Mouse (Mus musculus): ENCODE measurements around the gene Meis1. TPM values are rescaled to one million over a fixed set of nuclear protein-coding genes. Genes with fewer than 3 reads are reported as not detected.

Meis1 gene
- polyA plus RNA-seq, 1 experiment from 2014 or later = 36.1 TPM

DNA sequence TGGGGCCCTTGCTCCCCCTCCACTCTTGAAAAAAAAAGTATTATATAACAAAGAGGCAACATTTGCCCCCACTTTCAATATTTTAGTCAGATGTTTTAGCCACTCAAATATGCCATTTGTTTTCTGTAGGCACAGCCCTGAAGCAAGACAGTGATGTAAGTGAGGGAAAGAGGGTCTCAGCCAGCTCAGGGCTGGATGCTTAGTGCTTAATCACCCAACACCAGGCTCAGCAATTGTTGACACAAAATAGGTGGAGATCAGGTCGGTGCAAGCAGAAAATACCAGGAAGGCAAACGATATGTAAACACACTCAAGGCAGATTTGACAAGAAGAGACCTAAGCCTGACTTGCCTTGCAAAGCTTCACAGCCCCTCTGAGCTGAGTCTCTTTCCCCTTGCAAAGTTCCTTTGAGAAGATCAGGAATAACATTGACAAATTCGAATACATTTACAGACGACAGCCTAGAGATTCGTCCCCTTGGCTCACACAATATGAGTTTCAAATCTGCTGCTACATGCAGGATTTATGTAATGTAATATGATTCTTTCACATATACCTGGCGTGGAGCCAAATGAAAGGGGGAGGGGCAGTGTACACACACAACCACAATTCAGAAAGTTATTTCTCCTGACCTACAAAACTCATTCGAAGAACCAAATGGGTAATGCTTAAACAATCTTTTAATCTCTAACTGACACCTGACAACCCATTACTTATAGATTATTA is 120.7 kb downstream of the Meis1 start:
- Histone ChIP-seq H3K27ac (no peak overlapping the region), H3K4me1 (peaks cover 11% of the 10 kb centered on the region), H3K36me3 (replicated peaks) (no peaks in the 10 kb centered on the region), H3K27me3 (ENCODE audit: poor library complexity, severe bottlenecking) (peaks cover 6% of the 10 kb centered on the region; the same call in 1 of the 2 replicates), H3K4me3 (no peak overlapping the region), H3K9me3 (no peaks in the 10 kb centered on the region)
- no peak for DNase-seq (ENCODE audit: extremely low spot score, low spot score)
- 69% methylated on average over 7 of the region's 7 CpGs for WGBS

- Histone ChIP-seq H3K27me3 (ENCODE audit: poor library complexity, severe bottlenecking) (peaks cover 6% of the 10 kb centered on the region; the same call in 1 of the 2 replicates), H3K9me3 (no peaks in the 10 kb centered on the region), H3K4me1 (peaks cover 11% of the 10 kb centered on the region), H3K27ac (no peak overlapping the region), H3K4me3 (no peak overlapping the region), H3K36me3 (replicated peaks) (no peaks in the 10 kb centered on the region)
- WGBS = 78% methylated on average over 2 of the region's 2 CpGs
- no peak for DNase-seq (ENCODE audit: extremely low spot score, low spot score)
These were observed 121.5 kb downstream of the Meis1 start for GRCm38 (mm10) chr11:18897250-18897649.

GRCm38 (mm10) chr11:18892470-18892869 is 126.3 kb downstream of the Meis1 start:
- peaks cover 7% of the 10 kb centered on the region; the same call in 1 of the 2 replicates for H3K4me1 ChIP-seq
- 73% methylated on average over 2 of the region's 2 CpGs for WGBS
- no peak overlapping the region for H3K4me3 ChIP-seq
- DNase-seq (ENCODE audit: extremely low spot score, low spot score) = no peak
- no peaks in the 10 kb centered on the region for H3K36me3 ChIP-seq (replicated peaks)
- H3K9me3 ChIP-seq = no peaks in the 10 kb centered on the region
- peaks cover 28% of the 10 kb centered on the region for H3K27me3 ChIP-seq (ENCODE audit: poor library complexity, severe bottlenecking)
- H3K27ac ChIP-seq = no peak overlapping the region

- Histone ChIP-seq H3K4me1 (peaks cover 36% of the 10 kb centered on the region), H3K27me3 (ENCODE audit: poor library complexity, severe bottlenecking) (peaks cover 51% of the 10 kb centered on the region)
These were observed 129.6 kb downstream of the Meis1 start for GRCm38 (mm10) chr11:18889139-18889538.

GRCm38 (mm10) chr11:18888651-18889050 is 130.1 kb downstream of the Meis1 start:
- no peak for DNase-seq (ENCODE audit: extremely low spot score, low spot score)
- Histone ChIP-seq H3K27ac (no peak overlapping the region), H3K9me3 (no peaks in the 10 kb centered on the region), H3K4me3 (no peak overlapping the region), H3K36me3 (replicated peaks) (no peaks in the 10 kb centered on the region), H3K27me3 (ENCODE audit: poor library complexity, severe bottlenecking) (peaks cover 56% of the 10 kb centered on the region), H3K4me1 (peaks cover 41% of the 10 kb centered on the region)
- 84% methylated on average over 1 of the region's 1 CpGs for WGBS

More at GRCm38 (mm10) chr11:18889139-18889538, 129.6 kb downstream of the Meis1 start:
- no peaks in the 10 kb centered on the region for H3K9me3 ChIP-seq
- DNase-seq (ENCODE audit: extremely low spot score, low spot score) = no peak
- no peak overlapping the region for H3K4me3 ChIP-seq
- no peak overlapping the region for H3K27ac ChIP-seq
- no peaks in the 10 kb centered on the region for H3K36me3 ChIP-seq (replicated peaks)
- WGBS = 13% methylated on average over 5 of the region's 5 CpGs

DNA sequence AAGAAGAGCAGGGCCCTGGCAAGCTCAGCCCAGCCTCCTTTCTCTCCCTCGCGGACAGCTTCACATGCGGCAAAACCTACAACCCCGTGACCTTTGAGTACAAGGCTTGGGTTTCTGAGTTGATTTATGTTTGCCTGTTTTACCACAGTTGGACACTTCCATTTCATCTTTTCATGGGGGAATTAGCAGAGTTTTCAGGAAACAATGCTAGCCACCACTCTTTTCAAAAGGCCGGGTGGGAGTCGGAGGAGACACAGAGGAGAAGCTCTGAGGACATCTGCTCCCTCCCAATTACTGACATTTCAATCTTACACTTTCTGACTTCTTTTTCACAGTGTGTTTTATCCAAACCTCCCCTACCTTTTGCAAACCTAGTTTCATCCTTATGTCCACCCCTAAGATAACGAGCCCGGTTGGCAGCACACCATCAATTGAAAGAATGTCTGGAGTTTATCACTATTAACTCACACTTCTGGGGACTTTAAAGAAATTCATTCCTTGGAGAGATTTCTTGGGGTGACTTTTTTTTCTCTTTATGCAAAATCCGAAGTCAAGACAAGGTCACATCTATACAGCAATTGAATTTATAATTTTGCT is 133.0 kb downstream of the Meis1 start:
- H3K27ac ChIP-seq = peak overlapping the region; percentile 17
- peaks cover 69% of the 10 kb centered on the region for H3K4me1 ChIP-seq
- no peaks in the 10 kb centered on the region for H3K9me3 ChIP-seq
- peak overlapping the region; percentile 7; the same call in 1 of the 2 replicates for H3K4me3 ChIP-seq
- peaks cover 70% of the 10 kb centered on the region for H3K27me3 ChIP-seq (ENCODE audit: poor library complexity, severe bottlenecking)
- peak; percentile 38 for DNase-seq (ENCODE audit: extremely low spot score, low spot score)
- 10% methylated on average over 9 of the region's 9 CpGs for WGBS
- no peaks in the 10 kb centered on the region for H3K36me3 ChIP-seq (replicated peaks)

GRCm38 (mm10) chr11:18885036-18885728 is 133.6 kb downstream of the Meis1 start:
- H3K36me3 ChIP-seq (replicated peaks) = no peaks in the 10 kb centered on the region
- 29% methylated on average over 6 of the region's 6 CpGs for WGBS
- no peaks in the 10 kb centered on the region for H3K9me3 ChIP-seq
- H3K4me1 ChIP-seq = peaks cover 75% of the 10 kb centered on the region
- H3K27me3 ChIP-seq (ENCODE audit: poor library complexity, severe bottlenecking) = peaks cover 76% of the 10 kb centered on the region
- H3K27ac ChIP-seq = peak overlapping the region; percentile 17
- H3K4me3 ChIP-seq = peak overlapping the region; percentile 7; the same call in 1 of the 2 replicates
- DNase-seq (ENCODE audit: extremely low spot score, low spot score) = no peak

DNA sequence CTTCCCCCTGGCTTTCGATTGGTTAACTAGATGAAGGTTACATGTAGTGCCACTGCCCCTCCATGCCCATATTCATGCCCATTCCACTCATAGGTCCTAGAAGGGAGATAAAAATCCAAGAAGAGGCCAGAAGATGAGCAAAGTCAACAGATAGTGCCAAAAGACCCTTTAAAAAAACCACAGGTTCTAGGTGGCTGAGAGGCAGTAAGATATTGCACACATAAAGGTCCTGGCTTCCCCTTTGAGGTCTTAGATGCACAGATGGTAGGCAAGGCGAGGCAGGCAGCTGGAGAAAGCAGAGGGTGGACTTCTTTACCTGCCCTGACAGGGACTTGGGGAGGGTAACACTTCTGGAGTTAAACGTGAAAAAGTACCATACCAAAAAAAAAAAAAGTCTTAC is 134.8 kb downstream of the Meis1 start:
- H3K36me3 ChIP-seq (replicated peaks) = no peaks in the 10 kb centered on the region
- H3K9me3 ChIP-seq = no peaks in the 10 kb centered on the region
- WGBS = 48% methylated on average over 3 of the region's 3 CpGs
- no peak overlapping the region for H3K4me3 ChIP-seq
- H3K27me3 ChIP-seq (ENCODE audit: poor library complexity, severe bottlenecking) = peaks cover 81% of the 10 kb centered on the region
- no peak for DNase-seq (ENCODE audit: extremely low spot score, low spot score)
- H3K4me1 ChIP-seq = peaks cover 82% of the 10 kb centered on the region
- peak overlapping the region; percentile 60; the same call in 1 of the 2 replicates for H3K27ac ChIP-seq

DNA sequence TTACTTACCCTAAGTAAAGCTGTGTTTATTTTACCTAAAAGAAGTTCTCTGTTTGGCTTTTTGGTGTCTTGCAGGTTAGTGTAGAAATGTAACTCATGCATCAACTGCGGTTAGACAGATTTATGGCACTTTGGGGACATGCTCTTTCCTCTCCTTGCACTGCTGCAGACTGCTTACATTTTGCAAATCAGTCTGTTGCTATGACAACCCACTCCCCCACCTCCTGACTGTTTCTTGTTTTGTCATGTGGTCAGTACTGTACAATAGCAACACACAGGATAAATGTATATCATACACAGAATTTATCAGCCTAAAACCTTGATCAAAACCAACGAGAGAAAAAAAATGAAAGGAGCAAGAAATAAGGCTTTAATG is 135.3 kb downstream of the Meis1 start:
- Histone ChIP-seq H3K9me3 (no peaks in the 10 kb centered on the region), H3K27ac (peak overlapping the region; percentile 60; the same call in 1 of the 2 replicates), H3K27me3 (ENCODE audit: poor library complexity, severe bottlenecking) (peaks cover 76% of the 10 kb centered on the region), H3K36me3 (replicated peaks) (no peaks in the 10 kb centered on the region), H3K4me1 (peaks cover 85% of the 10 kb centered on the region), H3K4me3 (no peak overlapping the region)
- WGBS = 37% methylated on average over 2 of the region's 2 CpGs
- DNase-seq (ENCODE audit: extremely low spot score, low spot score) = no peak

DNA sequence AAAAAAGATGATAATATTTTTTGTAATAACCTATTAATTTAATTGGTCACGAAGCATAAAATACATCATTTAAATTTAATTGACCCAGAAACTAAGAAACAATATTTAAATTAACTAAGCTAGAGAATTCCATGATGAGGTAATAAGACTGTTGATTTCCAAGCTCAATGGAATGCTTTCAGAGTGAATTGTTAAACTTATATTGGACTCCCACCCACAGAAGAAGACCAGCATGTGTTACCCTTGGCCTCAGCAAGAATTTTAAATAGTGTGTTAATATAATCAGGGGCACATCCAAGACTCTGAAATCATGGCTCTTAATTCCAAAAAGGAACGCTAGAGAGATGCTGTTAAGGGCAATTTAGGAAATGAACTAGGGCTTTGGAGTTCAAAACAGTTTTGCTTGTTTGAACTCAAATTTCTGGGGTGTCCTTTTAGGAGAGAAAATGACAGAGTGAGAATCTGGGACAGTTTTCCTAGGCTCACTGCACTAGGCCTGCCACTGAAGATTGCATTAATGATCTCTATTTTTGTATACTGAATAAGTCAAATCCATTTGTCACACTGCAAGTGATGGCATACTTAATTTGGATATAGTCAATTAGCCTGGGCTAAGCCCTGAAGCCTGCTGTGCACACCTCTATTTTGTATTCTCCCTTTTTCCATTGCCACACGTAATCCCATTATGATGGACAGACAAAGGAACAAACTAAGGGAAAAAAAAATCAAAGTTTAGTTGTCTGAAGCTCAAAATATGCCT is 135.9 kb downstream of the Meis1 start:
- H3K36me3 ChIP-seq (replicated peaks) = no peaks in the 10 kb centered on the region
- H3K9me3 ChIP-seq = no peaks in the 10 kb centered on the region
- WGBS = 38% methylated on average over 3 of the region's 3 CpGs
- no peak for DNase-seq (ENCODE audit: extremely low spot score, low spot score)
- H3K4me1 ChIP-seq = peaks cover 90% of the 10 kb centered on the region
- H3K27ac ChIP-seq = 0 out of 2 replicates have a peak overlapping the region, but pooled peaks have one; percentile 60
- no peak overlapping the region for H3K4me3 ChIP-seq
- H3K27me3 ChIP-seq (ENCODE audit: poor library complexity, severe bottlenecking) = peaks cover 70% of the 10 kb centered on the region

GRCm38 (mm10) chr11:18882315-18882714 is 136.5 kb downstream of the Meis1 start:
- no peaks in the 10 kb centered on the region for H3K9me3 ChIP-seq
- H3K27ac ChIP-seq = no peak overlapping the region
- H3K36me3 ChIP-seq (replicated peaks) = no peaks in the 10 kb centered on the region
- H3K4me1 ChIP-seq = peaks cover 94% of the 10 kb centered on the region
- DNase-seq (ENCODE audit: extremely low spot score, low spot score) = no peak
- peaks cover 64% of the 10 kb centered on the region for H3K27me3 ChIP-seq (ENCODE audit: poor library complexity, severe bottlenecking)
- 32% methylated on average over 5 of the region's 5 CpGs for WGBS
- H3K4me3 ChIP-seq = no peak overlapping the region; the same call in 1 of the 2 replicates

DNA sequence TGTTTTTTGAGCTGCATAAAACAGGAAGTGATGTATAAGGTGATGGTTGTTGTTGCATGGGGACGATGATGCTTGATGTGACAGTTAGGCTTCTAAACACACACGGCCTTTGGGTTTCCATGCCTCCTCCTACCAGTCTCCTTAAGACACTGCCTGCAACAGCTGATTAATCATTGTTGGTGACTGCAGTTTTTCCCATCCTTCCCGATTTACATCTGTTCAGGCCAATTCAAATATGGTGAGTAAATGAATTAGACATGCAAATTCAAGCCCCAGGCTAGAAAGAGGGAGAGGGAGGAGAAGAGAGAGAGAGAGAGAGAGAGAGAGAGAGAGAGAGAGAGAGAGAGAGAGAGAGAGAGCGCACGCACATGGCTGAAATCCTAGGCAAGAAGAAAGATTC is 138.0 kb downstream of the Meis1 start:
- H3K36me3 ChIP-seq (replicated peaks) = no peaks in the 10 kb centered on the region
- peaks cover 97% of the 10 kb centered on the region for H3K4me1 ChIP-seq
- 57% methylated on average over 5 of the region's 5 CpGs for WGBS
- H3K27me3 ChIP-seq (ENCODE audit: poor library complexity, severe bottlenecking) = peaks cover 66% of the 10 kb centered on the region
- H3K4me3 ChIP-seq = no peak overlapping the region
- no peaks in the 10 kb centered on the region for H3K9me3 ChIP-seq
- no peak for DNase-seq (ENCODE audit: extremely low spot score, low spot score)
- H3K27ac ChIP-seq = no peak overlapping the region

Measured in forebrain, embryonic 10.5 days (tissue).